Mouse (Mus musculus) MEL (cell line): ENCODE data around the gene Zfp687. TPM values are rescaled to one million over a fixed set of nuclear protein-coding genes. Genes with fewer than 3 reads are reported as not detected.

ENCODE experiments used
- DNase-seq: peaks from one replicate; pipeline ENCODE4 v3.0.0; 2011; ENCODE audit warnings: low read depth, low spot score
- H3K27ac ChIP-seq: 2 replicates; pipeline ENCODE4 v1.5.1; 2012; ENCODE audit warnings: low read depth, mild to moderate bottlenecking, control low read depth, low read length, moderate library complexity; ENCODE audit not compliant: control insufficient read depth
- H3K27me3 ChIP-seq, 2 experiments: fragments of 150-350 bp in 1 of 2; sonication (generic) in 1 of 2; 2 replicates each; pipeline ENCODE4 v1.6.1; 2012; ENCODE audit warnings: low read length in 2 of 2, mild to moderate bottlenecking in 2 of 2, improper control_type of control experiment in 1 of 2, moderate library complexity in 1 of 2; ENCODE audit not compliant: insufficient read depth in 2 of 2, control insufficient read depth in 1 of 2
- H3K36me3 ChIP-seq, 2 experiments: 2 replicates each; pipeline ENCODE4 v1.6.1; 2012 to 2014; ENCODE audit warnings: low read length in 2 of 2, improper control_type of control experiment in 1 of 2, inconsistent platforms in 1 of 2, mild to moderate bottlenecking in 1 of 2; ENCODE audit not compliant: insufficient read depth in 2 of 2, control insufficient read depth in 1 of 2
- H3K4me1 ChIP-seq, 2 experiments: fragments of 150-350 bp in 1 of 2; sonication (generic) in 1 of 2; 2 replicates each; pipeline ENCODE4 v1.6.1; 2012; ENCODE audit warnings: low read length in 2 of 2, improper control_type of control experiment in 1 of 2, mild to moderate bottlenecking in 1 of 2; ENCODE audit not compliant: insufficient read depth in 2 of 2, control insufficient read depth in 1 of 2
- H3K4me3 ChIP-seq, 2 experiments: fragments of 150-350 bp in 1 of 2; sonication (generic) in 1 of 2; 2 replicates each; pipeline ENCODE4 v1.5.1; 2012; ENCODE audit warnings: low read depth in 2 of 2, low read length in 2 of 2, mild to moderate bottlenecking in 2 of 2, moderate library complexity in 2 of 2, control low read depth in 1 of 2, improper control_type of control experiment in 1 of 2; ENCODE audit not compliant: control insufficient read depth in 1 of 2, insufficient read depth in 1 of 2
- H3K79me2 ChIP-seq: 2 replicates; pipeline ENCODE4 v1.6.1; 2012; ENCODE audit warnings: mild to moderate bottlenecking, low read length, moderate library complexity; ENCODE audit not compliant: control insufficient read depth, poor library complexity, insufficient read depth
- H3K9ac ChIP-seq: 2 replicates; pipeline ENCODE4 v1.6.1; 2012; ENCODE audit warnings: low read depth, mild to moderate bottlenecking, control low read depth, low read length, moderate library complexity; ENCODE audit not compliant: control insufficient read depth, poor library complexity, severe bottlenecking
- H3K9me3 ChIP-seq: fragments of 150-350 bp; sonication (generic); replicated peaks from 2 replicates; pipeline ENCODE4 v1.6.1; 2012; ENCODE audit warnings: mild to moderate bottlenecking, low read length, improper control_type of control experiment, moderate library complexity; ENCODE audit not compliant: insufficient read depth
- CHD1 ChIP-seq: IDR thresholded peaks from 2 replicates; pipeline ENCODE4 v1.6.1; 2012; ENCODE audit warnings: low read depth, mild to moderate bottlenecking, inconsistent platforms, low read length, improper control_type of control experiment
- CTCF ChIP-seq, 3 experiments: IDR thresholded peaks in 2 of 3; conservative IDR thresholded peaks in 1 of 3; 2 replicates each; pipeline ENCODE4 v1.5.1; 2011 to 2012; ENCODE audit warnings: low read length in 3 of 3, low read depth in 2 of 3, mild to moderate bottlenecking in 2 of 3, improper control_type of control experiment in 1 of 3, inconsistent platforms in 1 of 3, mixed read lengths in 1 of 3, moderate library complexity in 1 of 3; ENCODE audit not compliant: control insufficient read depth in 1 of 3, insufficient read depth in 1 of 3, poor library complexity in 1 of 3, severe bottlenecking in 1 of 3
- ELF1 ChIP-seq: IDR thresholded peaks from 2 replicates; pipeline ENCODE4 v1.6.1; 2014; ENCODE audit warnings: low read depth, mild to moderate bottlenecking, inconsistent platforms, low read length, improper control_type of control experiment, moderate library complexity
- EP300 ChIP-seq, 2 experiments: IDR thresholded peaks; 2 replicates each; pipeline ENCODE4 v1.6.1; 2011; ENCODE audit warnings: improper control_type of control experiment in 2 of 2, low read length in 2 of 2, low read depth in 1 of 2, mild to moderate bottlenecking in 1 of 2
- HCFC1 ChIP-seq: IDR thresholded peaks from 2 replicates; pipeline ENCODE4 v1.6.1; 2012; ENCODE audit warnings: low read depth, mild to moderate bottlenecking, inconsistent platforms, low read length, improper control_type of control experiment, moderate library complexity
- MAFK ChIP-seq: IDR thresholded peaks from 2 replicates; pipeline ENCODE4 v1.6.1; 2011; ENCODE audit warnings: low read depth, mild to moderate bottlenecking, low read length, improper control_type of control experiment, borderline replicate concordance
- MAZ ChIP-seq: IDR thresholded peaks from 2 replicates; pipeline ENCODE4 v1.6.1; 2012; ENCODE audit warnings: low read depth, mild to moderate bottlenecking, inconsistent platforms, low read length, improper control_type of control experiment
- MEF2A ChIP-seq: IDR thresholded peaks from 2 replicates; pipeline ENCODE4 v1.6.1; 2014; ENCODE audit warnings: low read depth, mild to moderate bottlenecking, inconsistent platforms, low read length, improper control_type of control experiment; ENCODE audit not compliant: poor library complexity, insufficient replicate concordance, severe bottlenecking; ENCODE audit errors: extremely low read depth
- MYB ChIP-seq: IDR thresholded peaks from 2 replicates; pipeline ENCODE4 v1.6.1; 2011; ENCODE audit warnings: mild to moderate bottlenecking, low read depth, low read length, improper control_type of control experiment
- MYC ChIP-seq: IDR thresholded peaks from 2 replicates; pipeline ENCODE4 v1.6.1; 2011; ENCODE audit warnings: low read depth, mild to moderate bottlenecking, low read length, improper control_type of control experiment, moderate library complexity
- NELFE ChIP-seq: IDR thresholded peaks from 2 replicates; pipeline ENCODE4 v1.6.1; 2011; ENCODE audit warnings: low read depth, low read length, improper control_type of control experiment
- NRF1 ChIP-seq: IDR thresholded peaks from 2 replicates; pipeline ENCODE4 v1.6.1; 2014; ENCODE audit warnings: low read depth, mild to moderate bottlenecking, inconsistent platforms, low read length, improper control_type of control experiment, moderate library complexity; ENCODE audit not compliant: poor library complexity, insufficient read depth, severe bottlenecking
- POLR2A ChIP-seq, 2 experiments: IDR thresholded peaks; 2 replicates each; pipeline ENCODE4 v1.6.1; 2011 to 2012; ENCODE audit warnings: low read length in 2 of 2, mild to moderate bottlenecking in 2 of 2, control low read depth in 1 of 2, improper control_type of control experiment in 1 of 2, low read depth in 1 of 2, moderate library complexity in 1 of 2; ENCODE audit not compliant: control insufficient read depth in 1 of 2, insufficient read depth in 1 of 2, poor library complexity in 1 of 2
- POLR2AphosphoS2 ChIP-seq: IDR thresholded peaks from 2 replicates; pipeline ENCODE4 v1.6.1; 2011; ENCODE audit warnings: low read length, improper control_type of control experiment
- POLR2AphosphoS5 ChIP-seq: IDR thresholded peaks from 2 replicates; pipeline ENCODE4 v1.6.1; 2012; ENCODE audit warnings: low read depth, borderline replicate concordance, mild to moderate bottlenecking, inconsistent platforms, low read length, moderate library complexity, mixed read lengths
- RAD21 ChIP-seq: IDR thresholded peaks from 2 replicates; pipeline ENCODE4 v1.6.1; 2011; ENCODE audit warnings: mild to moderate bottlenecking, low read depth, low read length, improper control_type of control experiment
- RCOR1 ChIP-seq: IDR thresholded peaks from 2 replicates; pipeline ENCODE4 v1.6.1; 2012; ENCODE audit warnings: low read depth, mild to moderate bottlenecking, inconsistent platforms, low read length, improper control_type of control experiment
- SIN3A ChIP-seq: IDR thresholded peaks from 2 replicates; pipeline ENCODE4 v1.6.1; 2012; ENCODE audit warnings: low read length, improper control_type of control experiment, inconsistent platforms
- SMC3 ChIP-seq: IDR thresholded peaks from 2 replicates; pipeline ENCODE4 v1.6.1; 2011; ENCODE audit warnings: low read depth, low read length, improper control_type of control experiment
- TBP ChIP-seq: IDR thresholded peaks from 2 replicates; pipeline ENCODE4 v1.8.0; 2011; ENCODE audit warnings: low read depth, low read length, improper control_type of control experiment
- TCF12 ChIP-seq: IDR thresholded peaks from 2 replicates; pipeline ENCODE4 v1.6.1; 2014; ENCODE audit warnings: low read depth, mild to moderate bottlenecking, inconsistent platforms, low read length, improper control_type of control experiment, moderate library complexity
- UBTF ChIP-seq: IDR thresholded peaks from 2 replicates; pipeline ENCODE4 v1.6.1; 2012; ENCODE audit warnings: low read depth, mild to moderate bottlenecking, inconsistent platforms, low read length, improper control_type of control experiment, moderate library complexity, borderline replicate concordance; ENCODE audit not compliant: insufficient read depth
- USF1 ChIP-seq: IDR thresholded peaks from 2 replicates; pipeline ENCODE4 v1.6.1; 2014; ENCODE audit warnings: low read depth, mild to moderate bottlenecking, inconsistent platforms, low read length, improper control_type of control experiment, moderate library complexity
- USF2 ChIP-seq, 2 experiments: IDR thresholded peaks; 2 replicates each; pipeline ENCODE4 v1.6.1; 2011 to 2012; ENCODE audit warnings: improper control_type of control experiment in 2 of 2, low read length in 2 of 2, borderline replicate concordance in 1 of 2, inconsistent platforms in 1 of 2, low read depth in 1 of 2, mild to moderate bottlenecking in 1 of 2; ENCODE audit not compliant: insufficient read depth in 1 of 2
- ZKSCAN1 ChIP-seq: IDR thresholded peaks from 2 replicates; pipeline ENCODE4 v1.6.1; 2012; ENCODE audit warnings: low read depth, mild to moderate bottlenecking, inconsistent platforms, low read length, improper control_type of control experiment, moderate library complexity
- ZMIZ1 ChIP-seq: IDR thresholded peaks from 2 replicates; pipeline ENCODE4 v1.6.1; 2012; ENCODE audit warnings: low read depth, mild to moderate bottlenecking, inconsistent platforms, low read length, improper control_type of control experiment, moderate library complexity
- ZNF384 ChIP-seq: IDR thresholded peaks from 2 replicates; pipeline ENCODE4 v1.6.1; 2012; ENCODE audit warnings: low read depth, mild to moderate bottlenecking, inconsistent platforms, low read length, improper control_type of control experiment
- polyA plus RNA-seq, 2 experiments: library from polyadenylated mRNA; stranded (reverse) in 1 of 2; unstranded in 1 of 2; fragments of >175 nt in 1 of 2; fragments of >200 nt in 1 of 2; gene quantifications; 2 replicates each; pipeline versions ENCODE4 v1.2.1 to v1.2.4; 2012; ENCODE audit warnings: low replicate concordance in 2 of 2, low read depth in 1 of 2; ENCODE audit not compliant: insufficient read length in 2 of 2, insufficient read depth in 1 of 2, missing spikeins in 1 of 2
- total RNA-seq: library from RNA; depleted of rRNA; stranded (reverse); fragments of 300-350 nt; gene quantifications from 2 replicates; pipeline ENCODE4 v1.2.3, GENCODE M21; 2012

Gene Zfp687
- total and polyA plus RNA-seq, 3 experiments = 14.5 to 36.6 TPM; not detected in 1

DNA sequence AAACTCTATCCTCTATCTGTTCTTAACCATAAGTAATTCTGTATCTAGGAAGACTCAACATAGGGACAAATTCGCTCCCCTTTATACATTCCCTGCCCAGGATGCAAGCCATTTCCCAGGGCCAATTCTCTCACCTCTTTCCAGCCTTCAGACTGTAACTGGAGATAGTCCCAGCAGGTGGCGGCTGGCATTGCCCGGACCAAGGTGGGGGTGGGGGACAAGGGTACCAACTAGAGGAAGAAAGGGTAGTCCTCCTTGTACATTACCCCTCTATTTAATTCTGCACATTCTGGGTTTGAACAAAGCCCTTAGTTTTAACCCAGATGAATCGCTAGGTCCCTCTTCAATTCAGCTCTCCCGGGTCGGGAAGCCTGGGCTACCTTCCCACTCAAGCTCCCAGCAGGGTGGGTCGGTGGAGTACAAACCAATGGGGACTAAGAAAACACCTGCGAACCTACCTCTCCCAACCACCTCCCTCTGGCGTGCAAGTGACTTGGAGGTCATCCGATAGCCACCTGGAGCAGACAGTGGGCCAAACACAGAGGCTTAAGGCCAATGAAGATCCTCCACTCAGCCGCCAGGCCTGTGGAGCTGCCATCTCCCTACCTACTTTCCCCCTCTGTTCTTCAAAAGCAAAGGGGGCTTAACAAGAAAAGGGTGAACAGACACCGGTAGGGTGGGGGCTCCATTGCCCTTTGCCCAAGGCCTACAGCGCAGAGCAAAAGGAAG lies 1.4 kb downstream of the Zfp687 start:
- H3K27ac ChIP-seq = no peak overlapping the region

DNA sequence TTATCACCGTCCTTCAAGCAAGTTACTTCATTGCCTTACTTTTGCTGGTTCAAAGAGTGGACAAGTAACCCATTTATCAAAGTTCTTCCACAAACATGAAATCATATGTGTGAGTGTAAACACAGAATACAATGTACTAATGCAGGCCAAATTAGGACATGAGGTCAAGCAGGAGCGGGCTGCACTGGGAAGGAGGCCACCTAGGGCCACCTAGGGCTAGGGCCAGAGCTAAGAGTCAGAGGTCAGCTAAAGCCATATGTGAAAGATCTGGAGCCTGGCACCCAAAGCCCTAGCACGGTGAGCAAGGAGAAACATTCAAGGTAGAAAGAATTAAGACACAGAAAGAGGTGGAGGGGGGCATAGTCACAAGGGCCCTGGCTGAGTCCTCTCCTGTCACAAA lies 2.3 kb downstream of the Zfp687 start:
- Histone ChIP-seq H3K4me1 (peaks cover 4 to 15% of the 10 kb centered on the region in 2 experiments), H3K36me3 (peaks cover 0 to 13% of the 10 kb centered on the region in 2 experiments; a peak in 3 of 4 replicates), H3K79me2 (peaks cover 24% of the 10 kb centered on the region), H3K9me3 (no peaks in the 10 kb centered on the region), H3K27me3 (no peaks in the 10 kb centered on the region), H3K4me3 (no peak overlapping the region), H3K27ac (no peak overlapping the region)
- no peak for TF ChIP-seq NRF1
- no peak for TF ChIP-seq POLR2AphosphoS5
- no peak for TF ChIP-seq MAFK
- TF ChIP-seq SMC3 = no peak
- TF ChIP-seq UBTF = no peak
- TF ChIP-seq ZNF384 = no peak
- TF ChIP-seq CTCF (IDR thresholded peaks at IDR 0.05 in 2 of 3, conservative IDR thresholded peaks at IDR 0.05 in 1 of 3; ENCODE audit: control insufficient read depth in 1 of 3, insufficient read depth in 1 of 3, low read depth in 2 of 3, low read length in 3 of 3, poor library complexity in 1 of 3, severe bottlenecking in 1 of 3) = no peak
- no peak for TF ChIP-seq ZKSCAN1
- TF ChIP-seq USF1 = no peak
- no peak for TF ChIP-seq RAD21
- TF ChIP-seq MYC = no peak
- no peak for TF ChIP-seq MEF2A
- no peak for TF ChIP-seq USF2 (IDR thresholded peaks at IDR 0.05; ENCODE audit: borderline replicate concordance in 1 of 2, insufficient read depth in 1 of 2, low read depth in 1 of 2, low read length in 2 of 2)
- TF ChIP-seq, all 39 proteins: peak for 0
- H3K9ac ChIP-seq = no peak overlapping the region
- no peak for DNase-seq

More for the DNA sequence above, 1.4 kb downstream of the Zfp687 start:
- no peaks in the 10 kb centered on the region for H3K9me3 ChIP-seq
- peak overlapping the region; percentile 64 to 71 for H3K4me3 ChIP-seq
- peaks cover 0 to 13% of the 10 kb centered on the region in 2 experiments; a peak in 3 of 4 replicates for H3K36me3 ChIP-seq
- H3K79me2 ChIP-seq = peaks cover 24% of the 10 kb centered on the region
- peak overlapping the region; percentile 83 for H3K9ac ChIP-seq
- TF ChIP-seq HCFC1 (no peak), NELFE (no peak), SIN3A (no peak), ZNF384 (no peak), EP300 (IDR thresholded peaks at IDR 0.05; ENCODE audit: low read depth in 1 of 2, low read length in 2 of 2) (no peak), CHD1 (no peak), RCOR1 (no peak), TCF12 (no peak), POLR2AphosphoS5 (no peak), MYC (no peak), ZKSCAN1 (no peak), POLR2AphosphoS2 (no peak), USF1 (no peak), USF2 (IDR thresholded peaks at IDR 0.05; ENCODE audit: borderline replicate concordance in 1 of 2, insufficient read depth in 1 of 2, low read depth in 1 of 2, low read length in 2 of 2) (no peak), POLR2A (IDR thresholded peaks at IDR 0.05; ENCODE audit: control insufficient read depth in 1 of 2, insufficient read depth in 1 of 2, low read depth in 1 of 2, low read length in 2 of 2, poor library complexity in 1 of 2) (no peak), ELF1 (no peak), ZMIZ1 (no peak), MAZ (no peak), TBP (no peak), MYB (no peak)
- no peak for DNase-seq
- peaks cover 4 to 15% of the 10 kb centered on the region in 2 experiments for H3K4me1 ChIP-seq
- no peaks in the 10 kb centered on the region for H3K27me3 ChIP-seq
